In genomic region chr12:103670344-103670743, GRCm38 (mm10) we compare ENCODE assay signal across 14 mouse cellular contexts. TPM values are rescaled to one million over a fixed set of nuclear protein-coding genes. Genes with fewer than 3 reads are reported as not detected.
A peak's percentile ranks its signal among the peaks of the same experiment; 100 is the strongest.
DNase-seq lines count a peak whose midpoint lies in the region; ATAC-seq and TF ChIP-seq lines count a peak whose summit lies in the region.
"Had no signal": no experiment of that assay in that cellular context is flagged by ENCODE, and none has a peak within 500 bp of the region (broad histone marks: within the 10 kb centered on the region; RNA-seq: fewer than 3 reads in every experiment).

No protein-coding gene starts in this region.

- no peak for TF ChIP-seq CTCF in lung, embryonic 14.5 days (IDR thresholded peaks at IDR 0.05; ENCODE audit: low read depth)

- no peak overlapping the region for H3K4me3 ChIP-seq in embryonic facial prominence, embryonic 14.5 days (ENCODE audit: low read depth, low read length)
- H3K4me3 ChIP-seq in embryonic facial prominence, embryonic 10.5 days = no peak overlapping the region
- no peak overlapping the region for H3K4me3 ChIP-seq in lung, embryonic 14.5 days (ENCODE audit: low read depth, low read length)
- H3K4me3 ChIP-seq: heart, embryonic 13.5 days had no signal

- peak; percentile 80 for DNase-seq in embryonic facial prominence, embryonic 14.5 days (ENCODE audit: low spot score)
- no peak for DNase-seq in embryonic facial prominence, embryonic 10.5 days (ENCODE audit: low spot score)
- peak; percentile 41 for DNase-seq in ovary, postnatal 36 days (ENCODE audit: low spot score)
- DNase-seq in ovary, postnatal 10 days (ENCODE audit: low spot score) = no peak
- DNase-seq in lung, embryonic 14.5 days = no peak
- no peak for DNase-seq in spleen, postnatal 4 days (ENCODE audit: low spot score in 2 of 2)
- no peak for DNase-seq in testis, postnatal 10 days (ENCODE audit: low spot score)

- 73% methylated on average over 5 of the region's 5 CpGs for WGBS in embryonic facial prominence, embryonic 14.5 days
- 88% methylated on average over 5 of the region's 5 CpGs for WGBS in embryonic facial prominence, embryonic 10.5 days
- 64% methylated on average over 5 of the region's 5 CpGs for WGBS in lung, embryonic 14.5 days

- H3K27ac ChIP-seq in embryonic facial prominence, embryonic 14.5 days (replicated peaks; ENCODE audit: low read depth, low read length) = no peak overlapping the region
- no peak overlapping the region for H3K27ac ChIP-seq in embryonic facial prominence, embryonic 10.5 days (replicated peaks)
- H3K27ac ChIP-seq in lung, embryonic 14.5 days (ENCODE audit: low read depth) = peak overlapping the region; percentile 88
- H3K27ac ChIP-seq: heart, embryonic 13.5 days; kidney, postnatal 0 days; macrophage had no signal

- H3K9ac ChIP-seq in embryonic facial prominence, embryonic 14.5 days (ENCODE audit: low read depth, low read length) = no peak overlapping the region
- H3K9ac ChIP-seq in lung, embryonic 14.5 days = no peak overlapping the region
- H3K9ac ChIP-seq: heart, embryonic 13.5 days had no signal

- H3K4me2 ChIP-seq in embryonic facial prominence, embryonic 14.5 days (ENCODE audit: low read depth, low read length) = no peak overlapping the region
- no peak overlapping the region for H3K4me2 ChIP-seq in lung, embryonic 14.5 days
- H3K4me2 ChIP-seq: heart, embryonic 13.5 days had no signal

- no peaks in the 10 kb centered on the region for H3K36me3 ChIP-seq in embryonic facial prominence, embryonic 14.5 days (ENCODE audit: control insufficient read depth, insufficient read depth, low read length)
- H3K36me3 ChIP-seq in embryonic facial prominence, embryonic 10.5 days (replicated peaks) = no peaks in the 10 kb centered on the region
- H3K36me3 ChIP-seq in lung, embryonic 14.5 days (ENCODE audit: insufficient read depth) = no peaks in the 10 kb centered on the region
- H3K36me3 ChIP-seq: heart, embryonic 13.5 days had no signal

- ATAC-seq in embryonic facial prominence, embryonic 14.5 days (ENCODE audit: low read depth) = no peak
- ATAC-seq in lung, embryonic 14.5 days (ENCODE audit: insufficient read depth) = no peak
- ATAC-seq in granulocyte monocyte progenitor cell, adult 5-6 weeks (replicated peaks; ENCODE audit: poor library complexity, severe bottlenecking) = no peak

- no peaks in the 10 kb centered on the region for H3K4me1 ChIP-seq in embryonic facial prominence, embryonic 14.5 days (ENCODE audit: control insufficient read depth, insufficient read depth, low read length)
- no peaks in the 10 kb centered on the region for H3K4me1 ChIP-seq in embryonic facial prominence, embryonic 10.5 days
- H3K4me1 ChIP-seq in lung, embryonic 14.5 days (ENCODE audit: insufficient read depth) = peaks cover 5% of the 10 kb centered on the region; the same call in 1 of the 2 replicates

- no peaks in the 10 kb centered on the region; the same call in 1 of the 2 replicates for H3K9me3 ChIP-seq in embryonic facial prominence, embryonic 14.5 days (ENCODE audit: control insufficient read depth, low read length)
- H3K9me3 ChIP-seq in embryonic facial prominence, embryonic 10.5 days = no peaks in the 10 kb centered on the region
- H3K9me3 ChIP-seq in lung, embryonic 14.5 days (ENCODE audit: low read depth, low read length) = no peaks in the 10 kb centered on the region
- H3K9me3 ChIP-seq: heart, embryonic 13.5 days had no signal

- H3K27me3 ChIP-seq in embryonic facial prominence, embryonic 14.5 days (replicated peaks; ENCODE audit: control insufficient read depth, insufficient read depth, low read length) = no peaks in the 10 kb centered on the region
- H3K27me3 ChIP-seq in embryonic facial prominence, embryonic 10.5 days (replicated peaks; ENCODE audit: low read depth, poor library complexity, severe bottlenecking) = no peaks in the 10 kb centered on the region
- no peaks in the 10 kb centered on the region for H3K27me3 ChIP-seq in lung, embryonic 14.5 days (ENCODE audit: insufficient read depth, low read length)
- H3K27me3 ChIP-seq: heart, embryonic 13.5 days had no signal

RNA-seq across cellular contexts. Expression of gene Serpina16, which starts 5.6 kb away (rescaled TPM):
- not detected in 2 replicates for polyA plus RNA-seq in embryonic facial prominence, embryonic 14.5 days (2014; fragmentation: Nextera tagmentation; extraction: Ambion mirVana)
- polyA plus RNA-seq in embryonic facial prominence, embryonic 10.5 days (2016; fragmentation: Nextera tagmentation; extraction: Ambion mirVana) = not detected in 2 replicates
- polyA plus RNA-seq in lung, embryonic 14.5 days (2014; fragmentation: Nextera tagmentation; extraction: Ambion mirVana) = not detected in 2 replicates
- not detected in 2 replicates for total RNA-seq in granulocyte monocyte progenitor cell, adult 5-6 weeks (2014; fragmentation: Nextera tagmentation)
- not detected in 2 replicates for total RNA-seq in granulocyte monocyte progenitor cell, adult 5-6 weeks (2017)
- total RNA-seq: neutrophil, adult 5-6 weeks had no signal
- polyA plus RNA-seq: C2C12; heart, embryonic 13.5 days; kidney, postnatal 0 days; macrophage had no signal

RNA-seq across cellular contexts. Expression of gene Serpina6, which starts 13.3 kb away (rescaled TPM):
- 0.24 and 0.25 TPM in 2 replicates for polyA plus RNA-seq in embryonic facial prominence, embryonic 14.5 days (2014; fragmentation: Nextera tagmentation; extraction: Ambion mirVana)
- polyA plus RNA-seq in embryonic facial prominence, embryonic 10.5 days (2016; fragmentation: Nextera tagmentation; extraction: Ambion mirVana) = not detected in 2 replicates
- polyA plus RNA-seq in lung, embryonic 14.5 days (2014; fragmentation: Nextera tagmentation; extraction: Ambion mirVana) = 0.27 and 1.3 TPM in 2 replicates
- not detected in 2 replicates for total RNA-seq in granulocyte monocyte progenitor cell, adult 5-6 weeks (2014; fragmentation: Nextera tagmentation)
- total RNA-seq in granulocyte monocyte progenitor cell, adult 5-6 weeks (2017) = not detected in 2 replicates
- total RNA-seq: neutrophil, adult 5-6 weeks had no signal
- polyA plus RNA-seq: macrophage had no signal

RNA-seq across cellular contexts. Expression of gene Serpina1f, which starts 25.0 kb away (rescaled TPM):
- not detected in 2 replicates for polyA plus RNA-seq in embryonic facial prominence, embryonic 14.5 days (2014; fragmentation: Nextera tagmentation; extraction: Ambion mirVana)
- not detected in 2 replicates for polyA plus RNA-seq in embryonic facial prominence, embryonic 10.5 days (2016; fragmentation: Nextera tagmentation; extraction: Ambion mirVana)
- polyA plus RNA-seq in lung, embryonic 14.5 days (2014; fragmentation: Nextera tagmentation; extraction: Ambion mirVana) = not detected in 2 replicates
- not detected in 2 replicates for total RNA-seq in granulocyte monocyte progenitor cell, adult 5-6 weeks (2014; fragmentation: Nextera tagmentation)
- not detected in 2 replicates for total RNA-seq in granulocyte monocyte progenitor cell, adult 5-6 weeks (2017)
- total RNA-seq: neutrophil, adult 5-6 weeks had no signal
- polyA plus RNA-seq: C2C12; heart, embryonic 13.5 days; macrophage; stomach, embryonic 16.5 days had no signal

RNA-seq across cellular contexts. Expression of gene Serpina10, which starts 39.1 kb away (rescaled TPM):
- polyA plus RNA-seq in embryonic facial prominence, embryonic 14.5 days (2014; fragmentation: Nextera tagmentation; extraction: Ambion mirVana) = not detected in 2 replicates
- polyA plus RNA-seq in embryonic facial prominence, embryonic 10.5 days (2016; fragmentation: Nextera tagmentation; extraction: Ambion mirVana) = not detected in 2 replicates
- 0.08 TPM in 1 of 2 replicates, not detected in the other for polyA plus RNA-seq in lung, embryonic 14.5 days (2014; fragmentation: Nextera tagmentation; extraction: Ambion mirVana)
- total RNA-seq in granulocyte monocyte progenitor cell, adult 5-6 weeks (2014; fragmentation: Nextera tagmentation) = not detected in 2 replicates
- not detected in 2 replicates for total RNA-seq in granulocyte monocyte progenitor cell, adult 5-6 weeks (2017)
- total RNA-seq: neutrophil, adult 5-6 weeks had no signal
- polyA plus RNA-seq: C2C12, macrophage had no signal

Comparison
In these comparisons a context has a peak if more than half of its experiments do, and no peak if none do; other contexts are left out.
1. DNase-seq: peak in embryonic facial prominence, embryonic 14.5 days (single experiment) and ovary, postnatal 36 days (single experiment); none in embryonic facial prominence, embryonic 10.5 days (single experiment), ovary, postnatal 10 days (single experiment), lung, embryonic 14.5 days (single experiment), spleen, postnatal 4 days (0 of 2) and testis, postnatal 10 days (single experiment).